Mouse (Mus musculus): ENCODE data around the gene Olfr573-ps1. TPM values are rescaled to one million over a fixed set of nuclear protein-coding genes. Genes with fewer than 3 reads are reported as not detected.

Gene Olfr573-ps1
- polyA plus RNA-seq, 2 experiments, result not detected

DNA sequence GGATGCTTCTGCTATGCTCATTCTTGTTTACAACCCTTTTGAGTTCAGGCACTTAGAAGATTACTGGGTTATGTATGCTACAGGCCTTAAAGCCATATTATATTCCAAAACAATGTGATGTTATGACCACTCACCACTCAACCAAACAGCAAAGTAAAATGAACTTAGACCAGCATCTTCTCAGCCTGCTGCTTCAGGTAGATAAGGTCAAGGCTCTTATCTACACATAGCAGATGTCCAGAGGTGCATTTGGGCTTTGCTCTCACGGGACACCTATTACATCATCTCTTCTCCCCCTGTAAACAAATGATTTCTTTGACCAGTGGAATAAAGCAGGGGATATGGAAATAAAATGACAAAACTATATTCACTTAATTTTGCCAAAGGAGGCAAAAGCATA lies 16.2 kb upstream of the Olfr573-ps1 start, which contains the start of gene Olfr575:
Gene Olfr575 (minus strand): TSS at position 183 of the 400 bp plus-strand sequence.
- Histone ChIP-seq H3K4me3 (replicated peaks; ENCODE audit: low read length) (no peak within 1 kb of the TSS), H3K27ac (replicated peaks; ENCODE audit: low read depth, low read length) (no peak within 1 kb of the TSS), H3K36me3 (ENCODE audit: control insufficient read depth, insufficient read depth, low read length) (no peaks in the 10 kb centered on the region), H3K9ac (ENCODE audit: low read depth, low read length, severe bottlenecking) (no peak within 1 kb of the TSS), H3K27me3 (ENCODE audit: control insufficient read depth, insufficient read depth, low read length) (no peaks in the 10 kb centered on the region), H3K4me2 (replicated peaks; ENCODE audit: low read depth, low read length, severe bottlenecking) (no peak within 1 kb of the TSS), H3K4me1 (ENCODE audit: control insufficient read depth, insufficient read depth, low read length) (no peaks in the 10 kb centered on the region), H3K9me3 (ENCODE audit: control insufficient read depth, low read length) (no peaks in the 10 kb centered on the region)
- WGBS, result 67% methylated on average over 1 of the region's 1 CpGs
- ATAC-seq (ENCODE audit: low FRiP score, low read depth) (no peak), DNase-seq (ENCODE audit: low spot score) (no peak)
- TF ChIP-seq POLR2A (IDR thresholded peaks at IDR 0.05; ENCODE audit: borderline replicate concordance, extremely low read depth, insufficient read depth, insufficient read length), result no peak

- TF ChIP-seq POLR2A (IDR thresholded peaks at IDR 0.05; ENCODE audit: borderline replicate concordance, extremely low read depth, insufficient read depth, insufficient read length), result no peak
- Histone ChIP-seq H3K9me3 (ENCODE audit: control insufficient read depth, low read length) (no peaks in the 10 kb centered on the region), H3K4me2 (replicated peaks; ENCODE audit: low read depth, low read length, severe bottlenecking) (no peak overlapping the region)
Observed at GRCm38 (mm10) chr7:102958137-102958536, 15.8 kb upstream of the Olfr573-ps1 start.

GRCm38 (mm10) chr7:102950732-102951131 lies 8.4 kb upstream of the Olfr573-ps1 start:
- H3K4me3 ChIP-seq (replicated peaks; ENCODE audit: low read length), result no peak overlapping the region
- H3K27me3 ChIP-seq (ENCODE audit: control insufficient read depth, insufficient read depth, low read length), result no peaks in the 10 kb centered on the region
- no peaks in the 10 kb centered on the region for H3K36me3 ChIP-seq (ENCODE audit: control insufficient read depth, insufficient read depth, low read length)
- no peak overlapping the region for H3K4me2 ChIP-seq (replicated peaks; ENCODE audit: low read depth, low read length, severe bottlenecking)
- DNase-seq (ENCODE audit: low spot score) (no peak), ATAC-seq (ENCODE audit: low FRiP score, low read depth) (no peak)
- no peaks in the 10 kb centered on the region for H3K9me3 ChIP-seq (ENCODE audit: control insufficient read depth, low read length)
- H3K27ac ChIP-seq (replicated peaks; ENCODE audit: low read depth, low read length), result no peak overlapping the region
- 44% methylated on average over 1 of the region's 1 CpGs for WGBS
- no peak overlapping the region for H3K9ac ChIP-seq (ENCODE audit: low read depth, low read length, severe bottlenecking)
- TF ChIP-seq POLR2A (IDR thresholded peaks at IDR 0.05; ENCODE audit: borderline replicate concordance, extremely low read depth, insufficient read depth, insufficient read length), result no peak
- H3K4me1 ChIP-seq (ENCODE audit: control insufficient read depth, insufficient read depth, low read length), result no peaks in the 10 kb centered on the region

More at GRCm38 (mm10) chr7:102958137-102958536, 15.8 kb upstream of the Olfr573-ps1 start:
- WGBS, result 69% methylated on average over 3 of the region's 3 CpGs
- ATAC-seq (ENCODE audit: low FRiP score, low read depth), result no peak
- H3K4me1 ChIP-seq (ENCODE audit: control insufficient read depth, insufficient read depth, low read length), result no peaks in the 10 kb centered on the region
- no peak for DNase-seq (ENCODE audit: low spot score)
- no peak overlapping the region for H3K27ac ChIP-seq (replicated peaks; ENCODE audit: low read depth, low read length)
- no peaks in the 10 kb centered on the region for H3K27me3 ChIP-seq (ENCODE audit: control insufficient read depth, insufficient read depth, low read length)
- no peak overlapping the region for H3K4me3 ChIP-seq (replicated peaks; ENCODE audit: low read length)
- H3K9ac ChIP-seq (ENCODE audit: low read depth, low read length, severe bottlenecking), result no peak overlapping the region
- H3K36me3 ChIP-seq (ENCODE audit: control insufficient read depth, insufficient read depth, low read length), result no peaks in the 10 kb centered on the region

DNA sequence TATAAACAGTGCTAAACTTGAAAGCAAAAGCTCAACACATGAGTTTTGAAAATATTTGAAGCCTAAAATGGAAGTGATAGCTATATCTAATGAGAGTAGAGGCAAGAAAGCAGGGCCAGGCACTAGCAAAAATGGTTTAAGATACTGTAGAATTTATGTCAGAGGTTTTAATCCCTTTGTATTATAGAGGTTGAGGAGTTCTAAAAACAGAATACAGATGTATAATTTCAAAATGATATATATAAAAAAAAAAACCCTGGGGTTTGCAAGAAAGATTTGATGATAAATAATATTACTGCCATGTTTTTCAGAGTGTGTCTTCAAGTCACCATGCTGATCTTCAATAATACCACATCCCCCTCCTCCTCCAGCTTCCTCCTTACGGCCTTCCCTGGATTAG lies 5.8 kb upstream of the Olfr573-ps1 start, which contains the start of gene Olfr574:
Gene Olfr574 (plus strand): TSS at position 301 of the 400 bp plus-strand sequence.
- WGBS, result 79% methylated on average over 1 of the region's 1 CpGs

GRCm38 (mm10) chr7:102943417-102943816 lies 1.0 kb upstream of the Olfr573-ps1 start:
- Histone ChIP-seq H3K9me3 (ENCODE audit: control insufficient read depth, low read length) (no peaks in the 10 kb centered on the region), H3K4me3 (replicated peaks; ENCODE audit: low read length) (no peak overlapping the region), H3K9ac (ENCODE audit: low read depth, low read length, severe bottlenecking) (no peak overlapping the region), H3K4me2 (replicated peaks; ENCODE audit: low read depth, low read length, severe bottlenecking) (no peak overlapping the region), H3K27ac (replicated peaks; ENCODE audit: low read depth, low read length) (no peak overlapping the region), H3K27me3 (ENCODE audit: control insufficient read depth, insufficient read depth, low read length) (no peaks in the 10 kb centered on the region), H3K36me3 (ENCODE audit: control insufficient read depth, insufficient read depth, low read length) (no peaks in the 10 kb centered on the region), H3K4me1 (ENCODE audit: control insufficient read depth, insufficient read depth, low read length) (no peaks in the 10 kb centered on the region)
- 74% methylated on average over 1 of the region's 1 CpGs for WGBS
- no peak for DNase-seq (ENCODE audit: low spot score)
- no peak for ATAC-seq (ENCODE audit: low FRiP score, low read depth)
- no peak for TF ChIP-seq POLR2A (IDR thresholded peaks at IDR 0.05; ENCODE audit: borderline replicate concordance, extremely low read depth, insufficient read depth, insufficient read length)

More for the DNA sequence above, 5.8 kb upstream of the Olfr573-ps1 start, which contains the start of gene Olfr574:
- DNase-seq (ENCODE audit: low spot score) (no peak), ATAC-seq (ENCODE audit: low FRiP score, low read depth) (no peak)
- no peaks in the 10 kb centered on the region for H3K4me1 ChIP-seq (ENCODE audit: control insufficient read depth, insufficient read depth, low read length)
- TF ChIP-seq POLR2A (IDR thresholded peaks at IDR 0.05; ENCODE audit: borderline replicate concordance, extremely low read depth, insufficient read depth, insufficient read length), result no peak
- H3K36me3 ChIP-seq (ENCODE audit: control insufficient read depth, insufficient read depth, low read length), result no peaks in the 10 kb centered on the region
- no peak within 1 kb of the TSS for H3K4me2 ChIP-seq (replicated peaks; ENCODE audit: low read depth, low read length, severe bottlenecking)
- no peak within 1 kb of the TSS for H3K27ac ChIP-seq (replicated peaks; ENCODE audit: low read depth, low read length)
- H3K4me3 ChIP-seq (replicated peaks; ENCODE audit: low read length), result no peak within 1 kb of the TSS
- H3K9me3 ChIP-seq (ENCODE audit: control insufficient read depth, low read length), result no peaks in the 10 kb centered on the region
- H3K27me3 ChIP-seq (ENCODE audit: control insufficient read depth, insufficient read depth, low read length), result no peaks in the 10 kb centered on the region
- H3K9ac ChIP-seq (ENCODE audit: low read depth, low read length, severe bottlenecking), result no peak within 1 kb of the TSS

Measured in limb, embryonic 14.5 days (tissue).